Mouse (Mus musculus) MEL (cell line): Measurements from ENCODE around the gene Atxn7.

Experiments
- CTCF ChIP-seq, 3 experiments: IDR thresholded peaks in 2 of 3; conservative IDR thresholded peaks in 1 of 3; 2 replicates each; pipeline ENCODE4 v1.5.1; 2011 to 2012; ENCODE audit warnings: low read length in 3 of 3, low read depth in 2 of 3, mild to moderate bottlenecking in 2 of 3, improper control_type of control experiment in 1 of 3, inconsistent platforms in 1 of 3, mixed read lengths in 1 of 3, moderate library complexity in 1 of 3; ENCODE audit not compliant: control insufficient read depth in 1 of 3, insufficient read depth in 1 of 3, poor library complexity in 1 of 3, severe bottlenecking in 1 of 3
- GATA1 ChIP-seq: IDR thresholded peaks from 2 replicates; pipeline ENCODE4 v1.6.1; 2011; ENCODE audit warnings: low read depth, low read length, improper control_type of control experiment
- JUND ChIP-seq: IDR thresholded peaks from 2 replicates; pipeline ENCODE4 v1.6.1; 2011; ENCODE audit warnings: low read depth, mild to moderate bottlenecking, improper control_type of control experiment, low read length
- POLR2A ChIP-seq, 2 experiments: IDR thresholded peaks; 2 replicates each; pipeline ENCODE4 v1.6.1; 2011 to 2012; ENCODE audit warnings: low read length in 2 of 2, mild to moderate bottlenecking in 2 of 2, control low read depth in 1 of 2, improper control_type of control experiment in 1 of 2, low read depth in 1 of 2, moderate library complexity in 1 of 2; ENCODE audit not compliant: control insufficient read depth in 1 of 2, insufficient read depth in 1 of 2, poor library complexity in 1 of 2
- POLR2AphosphoS2 ChIP-seq: IDR thresholded peaks from 2 replicates; pipeline ENCODE4 v1.6.1; 2011; ENCODE audit warnings: low read length, improper control_type of control experiment

DNA sequence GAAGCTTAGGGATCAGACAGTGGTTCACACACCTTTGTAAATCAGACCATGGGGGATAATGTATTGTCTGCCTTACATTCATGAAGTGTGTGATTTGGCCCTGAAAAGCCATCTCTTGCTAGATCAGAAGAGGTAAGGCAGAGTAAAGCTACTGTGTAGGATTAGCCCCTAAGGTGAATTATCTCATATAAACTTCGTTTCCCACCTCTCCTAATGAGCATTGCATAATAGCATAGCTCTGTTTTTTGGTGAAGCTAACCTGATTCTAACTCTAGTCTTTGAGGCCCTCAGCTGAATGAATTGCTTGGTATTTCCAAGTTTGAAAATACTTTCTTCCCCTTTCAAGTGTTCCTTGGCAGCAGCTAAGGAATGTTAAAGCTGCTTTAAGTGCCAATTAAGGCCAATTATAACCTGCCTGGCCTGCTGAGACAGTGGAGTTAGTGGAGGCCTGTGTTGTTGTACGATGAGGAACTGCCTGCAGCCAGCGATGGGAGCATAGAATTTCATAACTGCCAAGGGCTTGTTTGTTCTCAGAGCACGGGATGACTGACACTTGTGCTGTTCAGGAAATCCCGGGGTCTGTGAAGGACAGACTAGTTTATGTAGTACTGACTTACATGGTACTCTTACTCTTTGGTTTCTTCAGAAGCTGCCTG, 103.4 kb downstream of the Atxn7 start:
- TF ChIP-seq CTCF (IDR thresholded peaks at IDR 0.05 in 2 of 3, conservative IDR thresholded peaks at IDR 0.05 in 1 of 3; ENCODE audit: control insufficient read depth in 1 of 3, insufficient read depth in 1 of 3, low read depth in 2 of 3, low read length in 3 of 3, poor library complexity in 1 of 3, severe bottlenecking in 1 of 3) (no peak), POLR2A (IDR thresholded peaks at IDR 0.05; ENCODE audit: control insufficient read depth in 1 of 2, insufficient read depth in 1 of 2, low read depth in 1 of 2, low read length in 2 of 2, poor library complexity in 1 of 2) (no peak), POLR2AphosphoS2 (no peak), JUND (no peak), GATA1 (no peak)
